Mouse (Mus musculus) testis, adult 2 months (tissue): ENCODE results near the gene Dcps.

ENCODE experiments used
- CTCF ChIP-seq: fragments of 200-500 bp; IDR thresholded peaks from 2 replicates; pipeline ENCODE4 v1.5.1; 2012; ENCODE audit warnings: low read depth, mild to moderate bottlenecking, inconsistent platforms, low read length, moderate library complexity; ENCODE audit not compliant: control insufficient read depth, insufficient read depth, insufficient replicate concordance
- POLR2A ChIP-seq: fragments of 200-500 bp; IDR thresholded peaks from 2 replicates; pipeline ENCODE4 v1.6.1; 2012; ENCODE audit warnings: low read depth, mild to moderate bottlenecking, inconsistent platforms, low read length, moderate library complexity; ENCODE audit not compliant: control insufficient read depth

GRCm38 (mm10) chr9:35138029-35138428 is 37.8 kb downstream of the Dcps start:
- TF ChIP-seq CTCF (no peak), POLR2A (no peak)
